Mouse (Mus musculus): ENCODE data around the gene Gm17079. TPM values are rescaled to one million over a fixed set of nuclear protein-coding genes. Genes with fewer than 3 reads are reported as not detected.
"Not testable (repeated sequence)": the region's sequence is repeated elsewhere in the genome, so short reads cannot be mapped to it uniquely, and the experiment has no call there.

The Gm17079 gene
- not detected in 2 replicates for polyA plus RNA-seq (2016; fragmentation: Nextera tagmentation; extraction: Ambion mirVana)

DNA sequence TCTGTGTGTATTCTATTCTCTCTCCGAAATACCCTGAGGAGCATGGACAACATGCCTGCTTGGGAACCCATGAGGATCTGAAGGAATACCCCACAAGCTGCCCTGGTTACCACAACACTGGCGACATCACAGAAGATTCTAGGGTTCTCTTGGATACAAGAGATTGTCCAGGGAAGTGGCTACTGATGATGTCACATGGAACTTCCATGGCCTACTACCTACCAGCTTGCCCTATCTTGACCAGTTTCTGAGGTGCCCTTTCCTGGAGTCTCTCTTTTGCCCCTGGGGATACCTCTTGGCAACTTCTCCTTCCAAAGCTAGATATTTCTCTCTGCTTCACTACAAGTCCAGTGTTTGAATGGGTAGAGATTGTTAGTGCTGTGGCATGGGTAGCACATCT lies at the start of gene Gm17079:
Gm17079 (minus strand) TSS at position 101 of the 400 bp plus-strand sequence.
- H3K4me1 ChIP-seq; H3K27me3 ChIP-seq (ENCODE audit: low read depth, poor library complexity, severe bottlenecking); H3K36me3 ChIP-seq; H3K27ac ChIP-seq; H3K4me3 ChIP-seq; DNase-seq (ENCODE audit: low spot score); H3K9me3 ChIP-seq (replicated peaks): not testable (repeated sequence)
- 89% methylated on average over 1 of the region's 2 CpGs for WGBS

DNA sequence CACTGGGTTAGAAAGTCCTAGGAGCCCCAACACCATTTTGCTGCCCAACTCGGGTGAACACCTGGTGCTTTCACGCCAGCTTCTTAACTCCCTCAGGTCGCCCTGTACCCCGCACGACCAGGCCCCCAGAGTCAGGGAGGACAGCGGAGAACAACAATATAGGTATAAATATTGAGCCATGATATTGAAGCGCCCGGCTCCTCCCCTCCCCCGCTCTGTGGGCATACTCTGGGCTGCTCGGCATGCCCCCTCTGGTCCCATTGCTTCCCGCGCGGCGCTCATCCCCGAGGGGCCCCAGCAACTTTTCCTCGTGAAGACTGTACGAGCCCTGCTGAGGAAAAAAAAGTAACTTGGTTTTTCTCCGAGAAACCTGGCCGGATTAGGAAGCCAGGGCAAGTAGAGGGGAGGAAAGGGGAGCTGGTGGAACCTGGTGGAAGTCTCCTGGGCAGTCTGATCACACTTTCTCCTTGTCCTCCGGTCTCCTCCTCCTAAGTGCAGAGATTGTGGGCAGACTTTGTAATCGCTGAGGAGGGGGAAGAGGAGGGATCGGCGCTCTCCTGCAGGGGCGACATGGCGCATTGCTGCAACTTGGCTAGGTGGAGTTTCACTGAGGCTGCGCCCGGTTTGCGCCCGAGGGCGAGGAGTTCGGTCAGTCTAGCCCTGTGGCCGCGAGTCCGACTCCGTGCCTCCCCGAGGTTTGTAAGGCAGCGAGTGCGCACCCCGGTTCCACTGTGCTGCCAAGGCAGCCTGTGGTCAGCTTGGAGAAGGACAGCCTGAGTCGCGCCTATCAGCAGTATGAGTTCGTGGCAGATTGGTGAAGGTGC lies 45.3 kb upstream of the Gm17079 start:
- Histone ChIP-seq H3K36me3 (no peaks in the 10 kb centered on the region), H3K4me3 (peak overlapping the region; percentile 53), H3K9me3 (replicated peaks) (no peaks in the 10 kb centered on the region), H3K27me3 (ENCODE audit: low read depth, poor library complexity, severe bottlenecking) (peaks cover 64% of the 10 kb centered on the region), H3K27ac (no peak overlapping the region), H3K4me1 (peaks cover 30% of the 10 kb centered on the region)
- peak; percentile 65 for DNase-seq (ENCODE audit: low spot score)
- WGBS: 1% methylated on average over 42 of the region's 42 CpGs

DNA sequence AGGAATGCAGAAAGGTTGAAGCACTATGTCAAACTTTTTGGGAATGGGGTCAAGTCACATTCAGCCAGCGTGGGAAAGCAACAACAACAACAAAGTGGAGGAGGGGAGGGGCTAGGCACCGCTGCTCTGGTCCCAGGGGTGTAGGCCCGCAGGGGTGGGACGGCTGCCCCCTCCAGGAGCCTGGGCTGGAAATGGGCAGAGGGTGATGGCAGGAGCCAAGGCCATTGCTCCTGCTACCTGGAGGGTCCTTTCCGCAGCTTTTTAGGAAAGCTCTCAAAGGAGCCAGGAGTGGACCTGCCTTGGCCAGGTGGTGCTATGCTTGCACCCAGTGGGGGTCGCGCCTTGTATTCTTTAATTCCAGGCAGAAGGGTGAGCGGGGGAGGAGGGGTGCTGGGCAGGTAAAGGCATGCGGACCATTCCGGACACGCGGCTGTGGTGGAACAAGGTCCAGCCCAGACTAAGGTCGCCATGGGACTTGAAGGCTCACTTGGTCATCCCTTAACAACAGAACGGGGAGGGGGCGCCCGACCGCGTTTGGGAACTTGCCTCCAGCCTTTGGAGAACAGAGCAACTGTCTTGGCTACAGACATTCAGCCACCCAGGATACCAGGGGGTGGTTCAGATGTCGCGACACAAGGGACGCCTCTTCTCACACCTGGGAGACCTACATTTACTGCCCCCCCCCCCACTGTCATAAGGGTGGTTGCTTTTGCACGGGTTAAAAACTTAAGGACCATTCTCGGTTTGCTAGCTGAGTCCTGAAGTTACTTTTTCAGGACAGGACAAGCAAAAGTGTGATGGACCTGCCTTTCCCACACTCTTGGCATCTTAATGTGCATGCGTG lies 44.1 kb upstream of the Gm17079 start:
- WGBS: under 1% methylated on average over 23 of the region's 24 CpGs
- H3K36me3 ChIP-seq: no peaks in the 10 kb centered on the region
- H3K27me3 ChIP-seq (ENCODE audit: low read depth, poor library complexity, severe bottlenecking): peaks cover 64% of the 10 kb centered on the region
- no peak overlapping the region for H3K27ac ChIP-seq
- peaks cover 30% of the 10 kb centered on the region for H3K4me1 ChIP-seq
- DNase-seq (ENCODE audit: low spot score): peak; percentile 33
- H3K9me3 ChIP-seq (replicated peaks): no peaks in the 10 kb centered on the region
- H3K4me3 ChIP-seq: peak overlapping the region; percentile 35

DNA sequence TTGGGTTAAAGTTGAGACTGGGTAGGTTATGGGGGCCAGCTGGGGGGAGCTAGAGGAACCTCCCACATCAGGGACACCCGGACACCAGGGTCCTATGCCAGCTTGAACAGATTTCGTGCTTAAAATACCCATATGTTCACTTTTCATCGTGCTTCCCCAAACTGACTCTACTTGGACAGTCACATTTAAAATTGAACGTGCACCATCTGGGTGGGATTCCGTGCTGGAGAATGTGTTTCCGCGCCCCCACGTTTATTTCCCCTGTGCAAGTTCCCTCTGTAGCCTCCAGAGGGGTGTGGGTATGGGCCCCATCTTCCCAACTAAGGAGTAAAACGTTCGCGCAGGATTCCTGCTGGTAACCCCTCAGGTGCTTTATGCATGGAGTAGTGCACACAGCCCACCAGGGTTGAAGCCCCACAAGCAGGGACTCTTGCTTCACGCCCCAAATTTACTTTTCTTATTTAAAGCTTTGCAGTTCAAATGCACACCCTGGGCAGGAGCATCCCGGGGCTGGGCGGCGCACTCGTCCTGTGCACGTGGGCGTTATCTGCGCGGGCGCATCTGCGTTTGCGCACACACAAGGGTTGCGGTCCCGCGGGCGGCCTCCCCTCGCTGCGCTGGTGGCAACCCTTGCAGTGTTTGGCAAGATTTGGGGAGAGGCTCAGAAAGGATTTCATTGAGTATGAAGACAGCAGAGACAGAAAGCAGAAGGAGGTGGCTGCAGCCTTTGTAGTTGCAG lies 43.3 kb upstream of the Gm17079 start:
- Histone ChIP-seq H3K36me3 (no peaks in the 10 kb centered on the region), H3K4me1 (peaks cover 30% of the 10 kb centered on the region), H3K27me3 (ENCODE audit: low read depth, poor library complexity, severe bottlenecking) (peaks cover 64% of the 10 kb centered on the region), H3K4me3 (peak overlapping the region; percentile 35), H3K27ac (no peak overlapping the region), H3K9me3 (replicated peaks) (no peaks in the 10 kb centered on the region)
- peak; percentile 36 for DNase-seq (ENCODE audit: low spot score)
- 1% methylated on average over 29 of the region's 29 CpGs for WGBS

DNA sequence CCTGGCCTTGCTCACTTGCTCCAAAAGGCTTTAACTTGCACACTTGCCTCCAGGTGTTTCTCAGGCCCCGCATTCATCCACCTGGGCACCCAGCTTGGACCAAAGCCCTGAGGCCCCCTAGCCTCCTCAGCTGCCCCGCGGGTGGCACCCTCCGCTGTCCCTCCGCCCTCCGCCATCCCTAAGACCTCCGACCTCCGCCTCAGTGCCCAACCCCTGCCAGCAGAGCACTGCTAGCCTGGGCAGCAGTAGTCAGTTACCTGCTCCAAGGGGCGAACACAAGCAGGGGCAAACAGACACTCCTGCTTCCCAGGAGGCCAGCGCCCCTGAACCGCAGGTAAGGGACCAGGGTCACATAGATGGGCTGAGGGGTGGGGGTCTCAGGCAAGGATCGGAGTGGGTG lies 42.7 kb upstream of the Gm17079 start:
- H3K27me3 ChIP-seq (ENCODE audit: low read depth, poor library complexity, severe bottlenecking): peaks cover 59% of the 10 kb centered on the region
- 12% methylated on average over 12 of the region's 12 CpGs for WGBS

DNA sequence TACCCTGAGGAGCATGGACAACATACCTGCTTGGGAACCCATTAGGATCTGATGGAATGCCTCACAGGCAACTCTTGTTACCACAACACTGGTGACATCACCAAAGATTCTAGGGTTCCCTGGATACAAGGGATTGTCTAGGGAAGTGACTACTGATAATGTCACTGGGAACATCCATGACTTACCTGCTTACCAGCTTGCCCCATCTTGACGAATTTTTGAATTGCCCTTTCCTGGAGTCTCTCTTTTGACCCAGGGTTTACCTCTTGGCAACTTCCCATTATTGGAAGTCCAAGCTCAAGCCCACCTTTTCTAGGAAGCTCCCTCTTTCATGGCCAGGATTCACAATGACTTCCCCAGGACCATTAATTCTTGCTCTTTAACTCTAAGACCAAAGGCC lies 21.8 kb upstream of the Gm17079 start, which contains the start of gene Gm5800:
Gm5800 (minus strand) TSS at position 101 of the 400 bp plus-strand sequence.
- Histone ChIP-seq H3K4me1 (no peaks in the 10 kb centered on the region), H3K27me3 (ENCODE audit: low read depth, poor library complexity, severe bottlenecking) (no peaks in the 10 kb centered on the region), H3K4me3 (no peak within 1 kb of the TSS), H3K27ac (no peak within 1 kb of the TSS), H3K36me3 (no peaks in the 10 kb centered on the region), H3K9me3 (replicated peaks) (no peaks in the 10 kb centered on the region)
- 63% methylated on average over 1 of the region's 1 CpGs for WGBS
- DNase-seq (ENCODE audit: low spot score): no peak

More for the DNA sequence above, 42.7 kb upstream of the Gm17079 start:
- no peak for DNase-seq (ENCODE audit: low spot score)
- Histone ChIP-seq H3K27ac (no peak overlapping the region), H3K9me3 (replicated peaks) (no peaks in the 10 kb centered on the region), H3K4me1 (peaks cover 30% of the 10 kb centered on the region), H3K36me3 (no peaks in the 10 kb centered on the region), H3K4me3 (no peak overlapping the region)

DNA sequence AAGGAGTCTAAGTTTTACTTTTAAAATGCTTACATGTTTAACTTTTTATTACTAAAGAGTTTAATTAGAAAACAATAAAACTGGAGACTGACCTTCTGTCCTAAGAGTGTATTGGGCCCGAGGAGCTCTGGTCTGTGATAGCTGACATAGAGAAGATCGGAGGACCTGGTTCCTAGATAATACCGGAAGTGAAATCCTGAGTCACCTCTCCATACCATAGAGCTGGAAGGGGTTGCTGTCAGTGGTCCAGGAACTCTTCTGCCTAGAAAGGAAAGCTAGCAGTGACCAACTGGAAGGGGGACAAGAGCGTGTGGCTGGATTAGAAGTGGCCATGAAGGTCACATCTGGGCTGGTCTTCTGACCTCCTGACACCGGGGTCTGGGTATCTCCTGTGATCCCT lies 18.0 kb downstream of the Gm17079 start:
- Histone ChIP-seq H3K4me3 (no peak overlapping the region), H3K27ac (no peak overlapping the region), H3K9me3 (replicated peaks) (no peaks in the 10 kb centered on the region), H3K4me1 (no peaks in the 10 kb centered on the region), H3K36me3 (no peaks in the 10 kb centered on the region), H3K27me3 (ENCODE audit: low read depth, poor library complexity, severe bottlenecking) (no peaks in the 10 kb centered on the region)
- 91% methylated on average over 5 of the region's 5 CpGs for WGBS
- no peak for DNase-seq (ENCODE audit: low spot score)

Other genes with a start within 250 kb of the Gm17079 start
- gene Vmn2r89, start 243.6 kb downstream of the Gm17079 start, polyA plus RNA-seq (2016; fragmentation: Nextera tagmentation; extraction: Ambion mirVana): not detected in 2 replicates
- gene Gm5622, start 142.7 kb downstream of the Gm17079 start, polyA plus RNA-seq (2016; fragmentation: Nextera tagmentation; extraction: Ambion mirVana): 0.09 TPM in 1 of 2 replicates, not detected in the other
- not detected in 2 replicates for gene Gm17175, start 121.4 kb downstream of the Gm17079 start, polyA plus RNA-seq (2016; fragmentation: Nextera tagmentation; extraction: Ambion mirVana)
- gene Gm17174, start 103.3 kb downstream of the Gm17079 start, polyA plus RNA-seq (2016; fragmentation: Nextera tagmentation; extraction: Ambion mirVana): not detected in 2 replicates
- not detected in 2 replicates for gene Gm17078, start 84.2 kb downstream of the Gm17079 start, polyA plus RNA-seq (2016; fragmentation: Nextera tagmentation; extraction: Ambion mirVana)
- not detected in 2 replicates for gene Gm4181, start 59.8 kb downstream of the Gm17079 start, polyA plus RNA-seq (2016; fragmentation: Nextera tagmentation; extraction: Ambion mirVana)
- gene Gm5800, start 21.7 kb upstream of the Gm17079 start, polyA plus RNA-seq (2016; fragmentation: Nextera tagmentation; extraction: Ambion mirVana): not detected in 2 replicates
- not detected in 2 replicates for gene Ang4, start 78.1 kb upstream of the Gm17079 start, polyA plus RNA-seq (2016; fragmentation: Nextera tagmentation; extraction: Ambion mirVana)
- not detected in 2 replicates for gene AY358078, start 104.6 kb upstream of the Gm17079 start, polyA plus RNA-seq (2016; fragmentation: Nextera tagmentation; extraction: Ambion mirVana)
- gene Ear6, start 158.2 kb upstream of the Gm17079 start, polyA plus RNA-seq (2016; fragmentation: Nextera tagmentation; extraction: Ambion mirVana): not detected in 2 replicates
- gene Mettl17, start 189.4 kb upstream of the Gm17079 start, polyA plus RNA-seq (2016; fragmentation: Nextera tagmentation; extraction: Ambion mirVana): 48.6 and 54.1 TPM in 2 replicates
- 0.31 and 0.39 TPM in 2 replicates for gene Slc39a2, start 197.4 kb upstream of the Gm17079 start, polyA plus RNA-seq (2016; fragmentation: Nextera tagmentation; extraction: Ambion mirVana)
- gene Ndrg2, start 218.7 kb upstream of the Gm17079 start, polyA plus RNA-seq (2016; fragmentation: Nextera tagmentation; extraction: Ambion mirVana): 5.0 and 8.3 TPM in 2 replicates
- gene Tppp2, start 223.0 kb upstream of the Gm17079 start, polyA plus RNA-seq (2016; fragmentation: Nextera tagmentation; extraction: Ambion mirVana): not detected in 2 replicates
- gene Rnase13, start 227.3 kb upstream of the Gm17079 start, polyA plus RNA-seq (2016; fragmentation: Nextera tagmentation; extraction: Ambion mirVana): not detected in 2 replicates

Data from limb, embryonic 10.5 days (tissue).